Mouse (Mus musculus) stomach, embryonic 16.5 days (tissue): ENCODE data around the gene Wars. TPM values are rescaled to one million over a fixed set of nuclear protein-coding genes. Genes with fewer than 3 reads are reported as not detected.

Source experiments
- ATAC-seq: fragments of 200-750 bp; cut with Nextera tagmentation; 2 replicates; pipeline ENCODE4 v1.8.0; 2017; ENCODE audit warnings: moderate number of reproducible peaks, moderate TSS enrichment; ENCODE audit not compliant: insufficient read depth, low FRiP score
- H3K27ac ChIP-seq: fragments of 300-500 bp; sonication (generic); 2 replicates; pipeline ENCODE4 v1.5.1; 2014; ENCODE audit warnings: low read length
- H3K27me3 ChIP-seq: fragments of 300-500 bp; sonication (generic); 2 replicates; pipeline ENCODE4 v1.6.1; 2014; ENCODE audit warnings: low read length, control low read depth, mixed read lengths; ENCODE audit not compliant: control insufficient read depth, insufficient read depth
- H3K36me3 ChIP-seq: fragments of 300-500 bp; sonication (generic); 2 replicates; pipeline ENCODE4 v1.6.1; 2014; ENCODE audit warnings: low read length; ENCODE audit not compliant: control insufficient read depth, insufficient read depth
- H3K4me1 ChIP-seq: fragments of 300-500 bp; sonication (generic); 2 replicates; pipeline ENCODE4 v1.6.1; 2014; ENCODE audit warnings: low read length, control low read depth, mixed read lengths; ENCODE audit not compliant: control insufficient read depth, insufficient read depth
- H3K4me2 ChIP-seq: fragments of 300-500 bp; sonication (generic); 2 replicates; pipeline ENCODE4 v1.6.1; 2014; ENCODE audit warnings: low read depth, low read length, mixed read lengths
- H3K4me3 ChIP-seq: fragments of 300-500 bp; sonication (generic); replicated peaks from 2 replicates; pipeline ENCODE4 v1.5.1; 2014; ENCODE audit warnings: mild to moderate bottlenecking, low read length
- H3K9ac ChIP-seq: fragments of 300-500 bp; sonication (generic); 2 replicates; pipeline ENCODE4 v1.6.1; 2014; ENCODE audit warnings: low read length
- H3K9me3 ChIP-seq: fragments of 300-500 bp; sonication (generic); replicated peaks from 2 replicates; pipeline ENCODE4 v1.6.1; 2016; ENCODE audit warnings: low read length, control low read depth; ENCODE audit not compliant: control insufficient read depth
- WGBS: fragments of 180-500 bp; shearing (Covaris S2); extraction: QIAGEN DNeasy Blood & Tissue Kit; methylation state at CpG from one replicate; pipeline ENCODE4 v1.1.7; 2014; 5-methylcytosine and 5-hydroxymethylcytosine counted together
- polyA plus RNA-seq: library from polyadenylated mRNA; unstranded; fragments of >200 nt; fragmentation: Nextera tagmentation; extraction: Ambion mirVana; gene quantifications from 2 replicates; pipeline ENCODE4 v1.2.1, GENCODE M21; 2015

Gene Wars
- polyA plus RNA-seq, 1 experiment from 2014 or later, result 90.5 TPM

DNA sequence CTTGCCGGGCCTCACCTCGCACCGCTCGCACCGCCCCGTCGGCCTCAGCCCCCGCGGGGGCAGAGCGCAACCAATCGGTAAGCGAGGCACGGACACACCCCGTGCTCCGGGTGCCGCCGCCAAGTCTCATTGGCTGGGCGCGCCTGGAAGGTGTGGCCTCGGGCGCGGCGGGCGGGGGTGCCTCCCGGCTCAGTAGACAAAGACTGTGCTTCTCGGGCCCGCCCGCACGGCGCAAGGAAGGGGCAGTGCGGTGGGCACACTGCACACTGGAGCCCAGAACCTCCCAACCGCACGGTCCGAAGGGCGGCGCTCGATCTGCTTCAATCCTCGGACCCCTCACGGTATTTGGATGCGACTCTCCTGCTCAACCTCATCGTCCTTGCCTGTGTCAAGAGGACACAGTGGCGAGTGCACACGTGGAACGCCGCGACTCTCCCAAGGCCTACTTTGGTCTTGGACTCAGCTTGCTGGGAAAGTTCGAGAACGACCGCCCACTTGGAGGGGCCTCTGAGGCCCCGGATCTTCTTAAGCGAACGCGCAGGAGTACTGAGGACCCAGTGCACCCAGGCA lies 58.0 kb downstream of the Wars start, which contains the start of the genes Slc25a29 and Slc25a47:
TSS of gene Slc25a29 (minus strand) at position 44 of the 570 bp plus-strand sequence.
TSS of gene Slc25a47 (plus strand) at position 207 of the 570 bp plus-strand sequence.
- Histone ChIP-seq H3K9me3 (no peaks in the 10 kb centered on the region), H3K36me3 (peaks cover 2% of the 10 kb centered on the region; the same call in 1 of the 2 replicates), H3K9ac (peak within 1 kb of the TSS; percentile 89), H3K27me3 (no peaks in the 10 kb centered on the region), H3K27ac (peak within 1 kb of the TSS; percentile 92), H3K4me2 (peak within 1 kb of the TSS; percentile 90), H3K4me3 (peak within 1 kb of the TSS; percentile 75), H3K4me1 (peaks cover 18% of the 10 kb centered on the region)
- under 1% methylated on average over 53 of the region's 53 CpGs for WGBS
- ATAC-seq, result peak; percentile 98

DNA sequence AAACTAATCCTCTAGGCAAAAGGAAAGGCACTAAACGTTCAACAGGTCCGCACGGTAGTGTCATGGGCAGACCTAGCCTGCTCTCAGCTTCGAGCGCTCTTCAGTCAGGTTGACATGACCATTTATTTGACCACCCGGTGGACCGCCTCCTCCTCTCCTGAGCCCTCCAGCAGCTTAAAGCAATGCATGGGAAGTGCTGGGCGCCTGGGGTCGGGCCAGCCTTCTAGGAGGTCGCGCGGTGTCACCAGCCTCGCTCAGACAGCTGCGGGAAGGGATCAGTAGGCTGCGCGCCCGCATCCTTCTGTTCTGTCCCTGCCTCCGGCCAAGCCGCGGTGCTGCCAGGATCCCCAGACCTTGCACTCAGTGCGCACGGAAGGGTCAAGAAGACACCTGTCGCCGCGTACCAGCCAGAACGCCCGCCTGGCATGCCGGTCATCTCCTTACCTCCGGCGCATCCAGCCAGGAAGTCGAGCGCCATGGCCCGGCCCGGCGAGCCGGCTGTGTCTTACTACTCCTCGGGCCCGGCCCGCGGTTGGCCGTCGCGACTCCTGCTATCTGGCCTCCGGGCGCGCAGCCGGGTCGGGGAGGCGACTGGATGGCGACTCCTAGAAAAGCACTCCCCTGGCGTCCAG lies 58.6 kb downstream of the Wars start:
- ATAC-seq, result no peak; the same call in 1 of the 2 replicates
- no peaks in the 10 kb centered on the region for H3K36me3 ChIP-seq
- 2% methylated on average over 51 of the region's 51 CpGs for WGBS
- H3K4me1 ChIP-seq, result peaks cover 18% of the 10 kb centered on the region
- H3K9me3 ChIP-seq, result no peaks in the 10 kb centered on the region
- H3K4me2 ChIP-seq, result peak overlapping the region; percentile 90
- H3K27me3 ChIP-seq, result no peaks in the 10 kb centered on the region
- peak overlapping the region; percentile 20; the same call in 1 of the 2 replicates for H3K27ac ChIP-seq
- H3K9ac ChIP-seq, result peak overlapping the region; percentile 80
- peak overlapping the region; percentile 75 for H3K4me3 ChIP-seq

DNA sequence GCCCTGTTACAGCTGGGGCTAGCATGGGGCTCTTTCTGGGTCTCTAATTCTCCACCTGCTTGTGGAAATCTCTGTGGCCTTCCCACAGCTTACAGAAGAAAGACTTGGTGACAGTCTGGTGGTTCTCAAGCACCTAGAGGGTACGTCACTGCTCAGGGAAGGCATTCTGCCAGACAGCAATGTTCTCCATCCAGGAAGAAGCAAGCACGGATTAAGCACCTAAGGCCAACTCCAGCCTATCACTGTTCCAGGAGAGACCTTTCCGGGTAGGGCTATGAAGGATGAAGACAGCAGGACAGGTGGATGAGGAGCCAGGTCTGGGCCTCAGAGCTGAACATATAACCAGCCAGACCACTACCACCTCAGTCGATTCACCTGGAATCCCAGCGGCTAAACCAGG lies 59.2 kb downstream of the Wars start:
- no peaks in the 10 kb centered on the region for H3K27me3 ChIP-seq
- no peak overlapping the region for H3K27ac ChIP-seq
- no peaks in the 10 kb centered on the region for H3K9me3 ChIP-seq
- H3K4me2 ChIP-seq, result peak overlapping the region; percentile 90
- WGBS, result 36% methylated on average over 5 of the region's 5 CpGs
- peaks cover 18% of the 10 kb centered on the region for H3K4me1 ChIP-seq
- H3K9ac ChIP-seq, result peak overlapping the region; percentile 80
- no peaks in the 10 kb centered on the region for H3K36me3 ChIP-seq
- peak overlapping the region; percentile 75 for H3K4me3 ChIP-seq
- ATAC-seq, result no peak

GRCm38 (mm10) chr12:108834337-108834736 lies 59.6 kb downstream of the Wars start:
- Histone ChIP-seq H3K36me3 (no peaks in the 10 kb centered on the region), H3K27ac (no peak overlapping the region), H3K27me3 (no peaks in the 10 kb centered on the region), H3K9me3 (no peaks in the 10 kb centered on the region), H3K4me1 (peaks cover 18% of the 10 kb centered on the region), H3K4me2 (no peak overlapping the region), H3K4me3 (no peak overlapping the region), H3K9ac (no peak overlapping the region)
- WGBS, result 71% methylated on average over 3 of the region's 3 CpGs
- no peak for ATAC-seq

DNA sequence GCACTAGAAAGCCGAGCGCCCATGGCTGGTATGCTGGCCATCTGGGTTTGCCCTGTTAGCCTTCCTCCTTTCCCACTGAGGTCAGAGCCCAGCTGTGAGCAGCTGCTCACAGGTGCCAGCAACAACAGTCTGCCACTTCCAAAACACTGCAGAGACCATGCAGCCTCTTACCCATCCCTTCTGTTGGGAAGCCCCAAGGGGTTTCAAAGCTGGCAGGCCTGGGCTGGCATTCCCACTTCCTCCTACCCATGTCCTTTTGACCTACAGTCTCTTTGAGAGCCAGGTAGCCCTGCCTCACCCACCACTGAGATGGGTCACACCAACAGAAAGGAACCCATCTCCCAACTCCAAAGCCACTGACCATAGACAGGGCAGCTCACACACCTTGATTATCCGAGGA lies 60.6 kb downstream of the Wars start:
- Histone ChIP-seq H3K4me1 (peaks cover 18% of the 10 kb centered on the region), H3K4me2 (no peak overlapping the region), H3K9me3 (no peaks in the 10 kb centered on the region), H3K4me3 (no peak overlapping the region), H3K27me3 (no peaks in the 10 kb centered on the region), H3K27ac (no peak overlapping the region), H3K36me3 (no peaks in the 10 kb centered on the region), H3K9ac (no peak overlapping the region)
- WGBS, result 86% methylated on average over 3 of the region's 3 CpGs
- no peak for ATAC-seq

GRCm38 (mm10) chr12:108832851-108833250 lies 61.1 kb downstream of the Wars start:
- no peak overlapping the region for H3K27ac ChIP-seq

GRCm38 (mm10) chr12:108831966-108832643 lies 61.9 kb downstream of the Wars start:
- no peak for ATAC-seq
- Histone ChIP-seq H3K27me3 (no peaks in the 10 kb centered on the region), H3K4me3 (no peak overlapping the region), H3K27ac (no peak overlapping the region), H3K4me2 (no peak overlapping the region), H3K4me1 (peaks cover 6% of the 10 kb centered on the region; the same call in 1 of the 2 replicates), H3K36me3 (peaks cover 1% of the 10 kb centered on the region; the same call in 1 of the 2 replicates), H3K9me3 (no peaks in the 10 kb centered on the region), H3K9ac (no peak overlapping the region)
- WGBS, result 51% methylated on average over 9 of the region's 9 CpGs

More at GRCm38 (mm10) chr12:108832851-108833250, 61.1 kb downstream of the Wars start:
- Histone ChIP-seq H3K9me3 (no peaks in the 10 kb centered on the region), H3K9ac (no peak overlapping the region), H3K4me3 (no peak overlapping the region), H3K4me2 (no peak overlapping the region), H3K4me1 (peaks cover 13% of the 10 kb centered on the region), H3K36me3 (no peaks in the 10 kb centered on the region; the same call in 1 of the 2 replicates), H3K27me3 (no peaks in the 10 kb centered on the region)
- WGBS, result 89% methylated on average over 8 of the region's 8 CpGs
- no peak for ATAC-seq

- no peak for ATAC-seq
- H3K27ac ChIP-seq, result no peak overlapping the region
- H3K4me2 ChIP-seq, result no peak overlapping the region
- H3K9me3 ChIP-seq, result no peaks in the 10 kb centered on the region
- no peaks in the 10 kb centered on the region for H3K27me3 ChIP-seq
- no peaks in the 10 kb centered on the region for H3K4me1 ChIP-seq
- H3K9ac ChIP-seq, result no peak overlapping the region
- 85% methylated on average over 6 of the region's 6 CpGs for WGBS
- no peak overlapping the region for H3K4me3 ChIP-seq
- H3K36me3 ChIP-seq, result peaks cover 4% of the 10 kb centered on the region; the same call in 1 of the 2 replicates
Observed at GRCm38 (mm10) chr12:108830358-108830757, 63.6 kb downstream of the Wars start.

DNA sequence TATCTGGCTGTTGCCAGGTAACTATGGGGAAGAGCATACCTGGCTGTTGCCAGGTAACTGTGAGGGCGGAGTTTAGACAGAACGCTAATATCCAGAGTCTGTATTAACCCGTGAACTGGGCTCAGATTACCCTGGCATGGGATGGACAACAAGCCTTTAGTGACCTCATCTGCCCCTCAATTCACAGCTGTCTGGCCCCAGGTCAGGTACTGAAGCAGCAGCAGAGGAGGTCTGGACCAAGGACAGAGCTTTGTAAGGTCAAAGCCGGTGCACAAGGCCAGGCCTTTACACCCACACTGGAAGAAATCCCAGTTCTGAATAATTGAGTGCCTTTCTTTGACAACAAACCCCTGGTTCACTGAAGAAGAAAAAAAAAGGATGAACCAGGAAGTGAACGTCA lies 64.3 kb downstream of the Wars start:
- Histone ChIP-seq H3K4me2 (no peak overlapping the region), H3K9ac (no peak overlapping the region), H3K4me3 (no peak overlapping the region), H3K27me3 (no peaks in the 10 kb centered on the region), H3K36me3 (peaks cover 4% of the 10 kb centered on the region; the same call in 1 of the 2 replicates), H3K4me1 (no peaks in the 10 kb centered on the region), H3K27ac (no peak overlapping the region), H3K9me3 (no peaks in the 10 kb centered on the region)
- no peak for ATAC-seq
- 60% methylated on average over 5 of the region's 5 CpGs for WGBS
